Mouse (Mus musculus): Measurements from ENCODE around the gene Fez2.

DNA sequence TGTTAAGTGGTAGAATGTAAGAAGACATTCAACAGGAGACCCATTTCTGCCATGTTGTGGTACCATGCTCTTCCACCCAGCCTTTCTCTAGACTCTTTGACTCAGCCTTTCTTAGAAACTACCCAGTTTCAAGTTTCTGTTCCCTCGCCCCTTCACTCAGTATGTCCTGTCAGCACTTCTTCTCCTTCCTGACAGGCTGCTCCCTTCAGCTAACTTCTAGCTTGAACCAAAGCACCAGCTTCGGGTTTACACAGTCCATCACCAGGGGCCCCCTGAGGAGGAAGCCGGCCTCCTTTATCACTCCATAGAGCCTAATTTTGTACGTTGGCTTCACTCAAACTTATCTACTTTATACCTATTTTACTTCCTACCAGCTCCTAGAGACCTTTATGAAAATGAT, 1.3 kb upstream of the Fez2 start:
- no peak for TF ChIP-seq EP300 (optimal IDR thresholded peaks at IDR 0.05)
- TF ChIP-seq CTCF (IDR thresholded peaks at IDR 0.05; ENCODE audit: low read depth): no peak

Data from stomach, postnatal 0 days (tissue).